Mouse (Mus musculus) frontal cortex, postnatal 14 days (tissue): Measurements from ENCODE around the gene Myo9b.
"Not testable (repeated sequence)": the region's sequence is repeated elsewhere in the genome, so short reads cannot be mapped to it uniquely, and the experiment has no call there.

Experiments
- DNase-seq, 2 experiments: peaks; one replicate each; pipeline ENCODE4 v3.0.0; 2022; ENCODE audit warnings: low spot score in 2 of 2

Gene Myo9b

DNA sequence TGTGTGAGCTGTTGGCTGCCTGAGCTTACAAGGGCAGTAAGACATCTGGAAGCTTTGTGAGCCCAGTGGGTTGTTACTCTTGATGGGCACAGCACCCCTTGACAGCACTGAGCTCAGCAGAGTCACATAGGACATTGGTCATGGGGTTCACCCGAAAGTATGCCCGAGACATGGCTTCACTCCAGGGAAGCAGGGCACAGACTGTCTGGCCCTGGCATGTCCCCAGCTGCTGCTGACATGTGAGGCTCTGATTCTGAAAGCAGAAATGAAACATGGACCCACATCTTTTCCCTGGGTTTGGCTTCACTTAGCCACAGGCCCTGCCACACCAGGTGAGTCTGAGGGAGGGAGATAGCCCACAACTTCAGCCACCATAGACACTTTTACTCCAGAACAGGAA is 24.3 kb downstream of the Myo9b start:
- DNase-seq = no peak

DNA sequence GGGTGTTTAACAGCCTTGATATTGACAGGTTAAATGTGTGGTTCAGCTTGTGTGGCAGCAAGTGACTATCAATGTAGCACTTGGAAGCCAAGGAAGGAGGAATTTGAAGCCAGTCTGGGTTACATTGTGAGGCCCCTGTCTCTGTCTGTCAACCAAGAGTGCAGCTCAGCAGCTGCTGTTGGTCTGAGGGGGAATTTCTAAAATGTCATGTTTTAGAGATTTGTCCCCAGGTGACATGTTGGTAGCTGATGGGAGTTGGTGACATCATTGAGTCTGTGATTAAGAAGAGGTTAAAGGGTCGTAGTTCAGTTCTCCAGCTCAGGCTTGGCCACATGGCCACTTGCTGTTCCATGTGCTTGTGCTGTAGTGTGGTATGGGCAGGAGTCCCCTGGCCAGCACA is 24.9 kb downstream of the Myo9b start:
- no peak for DNase-seq

GRCm38 (mm10) chr8:71299716-71300115 is 27.2 kb downstream of the Myo9b start:
- no peak for DNase-seq

GRCm38 (mm10) chr8:71302788-71303187 is 30.3 kb downstream of the Myo9b start:
- DNase-seq = no peak

DNA sequence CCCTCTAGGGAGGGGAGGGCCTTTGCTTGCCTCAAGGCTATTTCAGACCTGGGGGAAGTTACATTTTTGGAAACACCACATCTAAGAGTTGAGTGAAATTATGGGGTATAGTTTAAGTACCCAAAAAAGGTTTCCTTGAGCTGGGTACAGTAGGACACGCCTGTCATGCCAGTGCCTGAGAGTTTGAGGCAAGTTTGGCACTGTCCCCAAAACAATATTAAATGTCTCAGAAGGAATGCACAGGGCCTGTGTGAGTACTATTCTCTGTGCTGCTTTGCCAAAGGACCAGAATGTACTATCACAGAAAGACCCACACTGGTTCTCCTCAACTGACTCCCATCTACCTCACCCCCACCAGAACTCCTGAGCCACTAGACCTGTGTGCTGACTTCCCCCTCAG is 31.1 kb downstream of the Myo9b start:
- DNase-seq = no peak

- DNase-seq = no peak
Measured at GRCm38 (mm10) chr8:71305988-71306387, 33.5 kb downstream of the Myo9b start.

- DNase-seq = no peak
Measured at GRCm38 (mm10) chr8:71307371-71307770, 34.9 kb downstream of the Myo9b start.

- no peak for DNase-seq
Measured at GRCm38 (mm10) chr8:71307913-71308312, 35.4 kb downstream of the Myo9b start.

DNA sequence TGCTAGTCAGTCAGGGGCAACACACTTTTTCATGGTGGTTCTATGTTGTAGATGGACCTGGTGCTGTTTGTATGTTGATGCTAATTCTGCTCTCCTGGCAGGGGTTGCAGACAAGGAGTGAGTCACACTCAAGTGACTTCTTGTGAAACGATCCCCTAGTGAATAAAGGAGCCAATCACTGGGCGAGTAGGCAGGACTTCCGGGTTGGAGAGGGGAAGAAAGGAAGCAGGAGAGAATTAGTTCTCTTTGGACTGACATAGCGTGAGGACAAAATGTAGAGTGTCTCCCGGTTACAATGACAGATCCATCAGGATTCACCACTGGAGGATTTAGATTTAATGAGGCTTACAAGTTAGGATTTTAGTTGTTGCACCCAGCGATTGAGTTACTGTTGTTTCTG is 37.9 kb downstream of the Myo9b start:
- DNase-seq = no peak

DNA sequence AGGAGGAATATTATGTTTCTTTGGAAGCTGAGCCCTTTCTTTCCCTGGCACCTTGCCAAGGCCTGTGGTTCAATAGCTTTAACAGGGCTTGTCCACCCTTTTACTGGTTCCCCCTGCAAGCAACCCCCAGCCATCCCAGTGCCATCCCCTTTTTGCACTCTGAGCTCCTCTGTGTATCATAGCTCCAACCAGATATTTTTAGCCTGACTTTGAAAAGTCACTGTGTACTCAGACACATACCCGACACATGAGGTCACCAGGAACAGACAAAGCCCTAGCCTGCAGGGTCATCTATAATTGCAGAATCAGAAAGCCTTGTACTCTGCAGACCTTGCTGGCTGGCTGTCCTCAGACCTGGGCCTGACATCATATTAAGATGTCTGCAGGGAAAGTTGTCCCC is 40.2 kb downstream of the Myo9b start:
- no peak for DNase-seq

- no peak for DNase-seq
Measured at GRCm38 (mm10) chr8:71313951-71314350, 41.4 kb downstream of the Myo9b start.

GRCm38 (mm10) chr8:71315972-71316371 is 43.5 kb downstream of the Myo9b start:
- DNase-seq = no peak

GRCm38 (mm10) chr8:71316486-71317031 is 44.0 kb downstream of the Myo9b start:
- no peak for DNase-seq

DNA sequence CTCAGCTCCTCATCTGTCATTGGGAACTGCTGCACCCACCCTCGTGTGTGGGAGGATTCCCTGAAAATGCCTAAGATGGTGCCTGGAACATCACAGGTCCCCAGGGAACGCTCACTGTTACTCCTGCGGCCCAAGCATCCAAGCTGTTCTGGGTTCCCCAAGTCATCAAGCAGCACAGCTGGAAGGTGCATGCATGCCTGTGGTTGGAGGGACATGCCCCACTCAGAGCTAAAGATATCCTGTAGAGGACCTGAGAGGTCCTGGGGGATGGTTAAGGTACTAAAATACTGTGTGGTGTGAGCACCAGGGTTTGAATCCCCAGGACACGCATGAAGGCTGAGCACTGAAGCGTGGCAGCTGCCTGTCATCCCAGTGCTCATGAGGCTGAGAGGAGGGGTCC is 46.1 kb downstream of the Myo9b start:
- not testable (repeated sequence) for DNase-seq

DNA sequence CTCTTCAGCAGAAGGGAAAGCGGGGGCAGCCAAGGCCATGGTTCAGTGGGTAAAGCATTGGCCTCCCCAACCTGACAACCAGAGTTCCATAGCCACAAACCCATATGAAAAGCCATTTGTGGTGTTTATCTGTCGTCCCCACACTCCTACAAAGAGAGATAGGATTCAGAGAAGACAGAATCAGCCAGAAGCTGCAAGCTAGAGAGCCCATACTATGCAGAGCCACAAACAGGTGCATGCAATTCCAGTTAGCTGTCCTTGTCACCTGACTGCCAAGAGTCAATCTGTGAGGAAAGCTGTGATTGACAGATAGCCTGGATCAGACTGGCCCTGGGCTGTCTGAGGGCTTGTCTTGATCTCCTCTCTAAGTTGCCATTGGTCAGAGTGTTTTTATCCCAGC is 47.2 kb downstream of the Myo9b start:
- not testable (repeated sequence) for DNase-seq

- DNase-seq = no peak
Measured at GRCm38 (mm10) chr8:71322939-71323338, 50.4 kb downstream of the Myo9b start.

DNA sequence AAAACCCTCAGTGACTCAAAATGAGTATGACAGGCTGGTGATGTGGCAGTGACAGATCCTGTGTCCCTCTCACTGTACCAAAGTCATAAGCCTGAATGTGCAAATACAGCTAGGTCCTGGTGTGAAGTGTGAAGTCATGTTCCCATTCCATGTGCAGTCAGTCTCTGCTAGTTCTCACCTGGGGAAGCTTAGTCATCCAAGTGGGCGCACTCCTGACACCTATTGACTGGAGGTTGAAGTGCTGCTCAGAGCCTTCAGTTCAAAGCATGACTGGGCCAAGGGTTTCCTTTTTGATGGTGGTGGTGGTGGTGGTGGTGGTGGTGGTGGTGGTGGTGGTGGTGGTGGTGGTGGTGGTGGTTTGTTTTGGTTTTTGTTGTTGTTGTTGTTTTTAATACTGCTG is 52.3 kb downstream of the Myo9b start:
- DNase-seq = no peak

GRCm38 (mm10) chr8:71337834-71338233 is 65.3 kb downstream of the Myo9b start:
- not testable (repeated sequence) for DNase-seq

DNA sequence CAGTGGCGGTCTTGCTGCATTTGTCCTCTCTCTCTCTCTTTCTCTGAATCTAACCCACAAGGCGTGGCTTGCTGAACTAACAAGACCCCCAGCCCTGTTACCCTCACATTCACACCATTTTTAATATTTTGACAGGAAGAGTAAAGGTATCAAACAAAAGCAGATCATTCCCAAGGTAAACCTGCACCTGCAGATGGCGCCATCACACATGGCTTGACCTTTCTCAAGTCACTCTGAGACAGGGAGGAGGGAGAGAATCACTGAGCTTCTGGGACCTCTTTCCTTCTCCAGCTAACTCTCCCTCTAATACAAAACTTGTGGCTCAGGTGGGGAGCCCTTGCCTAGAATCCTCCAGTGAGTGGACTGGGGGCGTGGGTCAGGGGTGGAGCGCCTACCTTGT is 68.1 kb downstream of the Myo9b start:
- no peak for DNase-seq

DNA sequence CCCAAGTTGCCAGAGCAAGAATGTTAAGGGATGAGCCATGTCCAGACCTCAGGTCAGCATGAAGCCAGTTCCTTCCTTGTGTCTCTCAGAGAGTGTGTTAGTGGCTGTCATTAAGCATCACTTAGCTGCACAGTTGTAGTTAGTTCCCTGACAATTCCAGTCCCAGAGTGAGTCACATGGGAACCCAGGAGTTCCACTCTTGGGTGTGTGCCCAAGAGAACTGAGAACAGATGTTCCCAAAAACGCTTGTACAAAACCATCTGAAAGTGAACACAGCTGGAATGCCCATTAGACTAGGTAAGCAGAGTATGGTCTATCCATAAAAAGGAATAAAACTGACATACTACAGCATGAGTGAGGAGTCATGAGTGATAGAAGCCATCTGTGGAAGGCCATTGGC is 74.1 kb downstream of the Myo9b start:
- DNase-seq = no peak

GRCm38 (mm10) chr8:71351117-71351516 is 78.6 kb downstream of the Myo9b start:
- DNase-seq = no peak

DNA sequence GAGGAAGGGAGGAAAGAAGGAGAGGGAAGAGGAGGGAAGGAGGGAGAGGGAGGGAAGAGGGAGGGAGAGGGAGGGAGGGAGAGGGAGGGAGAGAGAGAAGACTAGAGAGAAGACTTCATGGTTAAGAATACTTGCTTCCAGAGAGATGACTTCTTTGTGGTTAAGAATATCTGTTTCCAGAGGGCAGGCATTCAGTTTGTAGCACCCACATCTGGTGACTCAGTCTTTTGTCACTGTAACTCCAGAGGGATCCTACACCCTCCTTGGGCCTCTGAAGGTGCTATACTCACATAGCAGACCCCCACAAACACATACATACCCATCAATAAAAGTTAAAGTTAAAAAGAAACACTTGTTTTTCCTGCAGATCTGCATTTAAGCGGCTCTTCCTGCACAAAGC is 79.0 kb downstream of the Myo9b start:
- no peak for DNase-seq

- DNase-seq = no peak
Measured at GRCm38 (mm10) chr8:71358026-71358425, 85.5 kb downstream of the Myo9b start.

GRCm38 (mm10) chr8:71366771-71367528 is 94.4 kb downstream of the Myo9b start, which contains the start of gene Use1:
TSS of gene Use1 (plus strand) at chr8:71366848.
- peak; percentile 87 to 88 for DNase-seq
